Mouse (Mus musculus): ENCODE data around the gene Pds5b.
"Not testable (repeated sequence)": the region's sequence is repeated elsewhere in the genome, so short reads cannot be mapped to it uniquely, and the experiment has no call there.

Pds5b gene

DNA sequence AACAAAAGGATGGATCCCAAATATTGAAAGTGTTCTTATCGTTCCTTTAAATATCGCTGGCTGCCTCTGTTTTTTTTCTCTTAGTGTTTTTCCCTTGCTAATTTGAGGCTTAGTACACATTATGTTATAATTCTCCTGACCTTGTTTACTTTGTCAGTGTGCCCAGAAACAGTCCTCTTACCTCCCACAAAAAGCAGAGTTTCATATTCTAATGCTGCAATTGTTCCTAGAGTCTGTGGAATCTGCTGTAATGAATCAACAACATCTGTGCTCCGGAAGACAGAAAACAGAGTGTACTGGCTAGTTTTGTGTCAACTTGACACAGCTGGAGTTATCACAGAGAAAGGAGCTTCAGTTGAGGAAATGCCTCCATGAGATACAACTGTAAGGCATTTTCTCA lies 149.8 kb downstream of the Pds5b start:
- DNase-seq (ENCODE audit: low spot score): no peak

DNA sequence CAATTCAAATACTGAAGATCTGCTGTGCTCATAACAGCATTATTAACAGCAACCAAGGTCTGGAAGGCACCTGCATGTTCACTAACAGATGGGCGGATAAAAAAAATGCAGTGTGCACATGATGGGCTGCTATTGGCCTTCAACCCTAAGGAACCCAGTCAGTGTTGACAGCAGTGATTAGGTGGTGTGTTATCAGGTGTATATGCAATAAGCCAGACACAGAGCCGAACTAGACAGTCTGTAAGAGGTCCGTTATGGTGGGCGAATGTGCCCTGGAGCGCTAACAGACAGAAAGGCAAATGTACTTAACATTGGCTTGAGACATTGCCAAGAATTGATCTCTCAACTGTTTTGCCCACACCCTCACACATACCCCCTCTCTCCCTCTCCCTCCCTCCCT lies 156.0 kb downstream of the Pds5b start:
- DNase-seq (ENCODE audit: low spot score): no peak

DNA sequence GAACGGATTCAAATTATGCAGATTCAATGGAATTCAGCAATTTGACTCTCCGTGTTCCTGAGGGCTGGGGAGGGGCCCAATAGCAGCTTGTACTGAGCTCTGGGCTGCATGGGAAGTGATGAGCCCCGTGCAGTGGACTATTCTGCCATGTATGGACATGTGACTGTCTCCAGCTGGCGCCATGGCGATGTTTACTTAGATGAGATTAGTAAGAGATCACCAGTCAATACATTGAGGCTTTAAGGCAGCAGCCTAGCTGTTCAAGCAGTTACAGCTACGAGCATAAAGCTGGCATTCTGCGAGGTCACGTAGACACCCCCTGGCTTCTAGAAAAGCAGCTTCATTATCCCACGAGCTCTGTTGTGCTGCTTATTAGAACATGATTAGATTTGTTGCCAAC lies 157.2 kb downstream of the Pds5b start:
- DNase-seq (ENCODE audit: low spot score): no peak

DNA sequence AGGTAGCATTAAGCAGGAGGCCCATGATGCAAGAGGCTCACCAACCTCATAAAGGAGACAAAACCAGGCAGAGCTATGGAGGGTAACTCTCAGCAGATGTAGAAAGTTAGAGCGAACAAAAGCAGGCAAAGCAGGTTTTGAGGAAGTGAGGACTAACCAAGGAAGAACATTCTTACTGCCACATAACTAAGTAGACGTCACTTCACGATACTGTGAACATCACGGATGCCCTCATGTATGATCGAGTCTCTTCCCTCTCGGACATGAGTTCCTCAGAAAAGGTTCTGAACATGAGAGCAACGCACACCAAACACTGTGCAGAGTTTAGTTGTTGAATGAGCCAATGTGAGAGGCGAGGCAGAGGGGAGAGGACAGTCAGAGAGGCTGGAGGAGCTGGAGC lies 163.2 kb downstream of the Pds5b start:
- no peak for DNase-seq (ENCODE audit: low spot score)

DNA sequence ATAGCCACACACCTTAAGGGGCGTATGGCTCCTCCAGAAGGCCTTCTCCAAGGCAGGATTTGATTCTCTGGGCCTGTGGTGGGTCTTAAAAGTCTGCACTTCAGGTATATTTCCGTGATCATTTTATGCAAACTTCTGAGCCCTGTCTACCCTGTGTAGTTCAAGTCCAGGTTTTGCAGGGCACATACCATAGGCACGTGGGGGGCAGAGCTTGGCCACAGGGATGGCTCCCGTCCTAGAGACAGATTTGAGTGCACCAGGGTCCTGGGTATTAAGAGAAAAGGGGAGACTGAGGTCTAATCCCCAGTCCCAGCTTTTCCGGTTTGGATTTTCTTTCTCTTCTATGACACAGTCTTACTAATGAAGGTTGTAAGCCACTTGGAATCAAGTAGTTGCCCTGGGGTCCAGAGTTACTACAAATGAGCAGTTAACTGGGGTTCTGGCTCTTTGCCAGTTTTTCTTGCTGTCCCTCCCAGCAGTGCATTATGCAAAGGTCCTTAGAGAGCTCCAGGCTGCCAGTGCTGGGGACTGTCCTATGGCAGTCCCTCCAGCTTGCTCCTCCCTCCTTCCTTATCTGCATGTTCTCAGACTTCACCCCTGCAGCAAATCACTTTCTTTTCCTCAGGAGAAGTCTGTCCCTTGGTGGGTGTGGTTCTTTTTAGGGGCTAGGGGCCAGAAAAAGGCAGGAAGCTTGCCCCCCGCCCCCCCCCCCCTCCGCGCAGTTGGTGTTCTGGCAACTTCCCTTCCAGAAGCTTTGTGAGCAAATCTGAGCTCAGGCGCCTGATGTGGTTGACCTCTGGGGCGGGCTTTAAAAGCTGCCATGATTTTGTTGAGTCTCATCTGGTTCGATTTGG lies 166.4 kb downstream of the Pds5b start:
- no peak for DNase-seq (ENCODE audit: low spot score)

DNA sequence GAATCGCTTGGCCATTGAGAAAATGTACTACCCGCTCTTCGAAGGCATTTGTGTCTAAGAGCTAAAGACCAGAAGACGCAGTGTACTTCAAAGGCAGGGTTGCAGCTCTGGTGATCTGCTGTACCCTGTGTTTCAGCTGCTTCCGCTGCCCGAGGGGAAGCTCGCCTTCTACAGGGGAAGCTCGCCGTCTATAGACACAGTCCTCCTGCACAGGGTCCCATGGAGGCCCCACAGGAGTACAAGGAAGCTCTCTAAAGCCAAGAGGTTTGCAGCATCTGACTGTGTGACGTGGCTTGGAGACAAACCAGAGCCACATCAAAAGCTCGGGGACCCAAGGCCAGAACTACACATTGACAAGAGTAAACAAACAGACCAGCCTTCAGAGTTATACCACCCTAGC lies 167.1 kb downstream of the Pds5b start:
- DNase-seq (ENCODE audit: low spot score): no peak

DNA sequence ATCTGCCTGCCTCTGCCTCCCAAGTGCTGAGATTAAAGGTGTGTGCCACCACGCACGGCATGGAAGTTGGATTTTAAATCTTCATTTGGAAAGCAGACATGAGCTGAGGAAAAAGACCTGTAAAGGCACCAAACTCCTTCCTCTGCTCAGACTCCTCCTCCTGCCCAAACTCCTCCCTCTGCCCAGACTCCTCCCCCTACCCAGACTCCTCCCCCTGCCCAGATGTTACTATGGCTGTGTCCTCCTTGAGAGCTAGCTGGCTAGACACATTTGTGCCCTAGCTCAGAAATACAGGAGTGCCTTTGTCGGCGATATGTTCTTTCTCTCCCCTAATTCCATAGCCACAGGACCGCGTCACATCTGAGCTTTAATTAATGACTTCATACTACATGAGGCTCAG lies 172.4 kb downstream of the Pds5b start:
- DNase-seq (ENCODE audit: low spot score): no peak

DNA sequence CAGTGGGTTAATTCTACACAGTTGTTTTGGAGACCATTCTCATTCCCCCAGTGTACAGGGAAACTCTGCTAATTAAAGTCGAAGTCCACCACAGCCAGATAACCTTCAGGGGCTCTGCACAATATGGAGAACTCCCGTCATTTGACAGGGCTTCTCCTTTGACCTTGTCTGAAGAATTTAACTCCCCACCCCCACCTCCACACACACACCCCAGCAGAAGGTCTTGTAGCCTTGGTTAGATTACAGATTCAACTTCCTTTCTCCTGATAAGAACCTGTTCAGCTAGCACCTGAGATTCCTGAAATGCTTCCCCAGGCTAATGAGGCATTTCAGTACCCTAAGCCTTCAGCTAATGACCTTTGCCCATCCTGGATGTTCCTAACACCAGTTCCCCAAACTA lies 177.3 kb downstream of the Pds5b start:
- DNase-seq (ENCODE audit: low spot score): no peak

DNA sequence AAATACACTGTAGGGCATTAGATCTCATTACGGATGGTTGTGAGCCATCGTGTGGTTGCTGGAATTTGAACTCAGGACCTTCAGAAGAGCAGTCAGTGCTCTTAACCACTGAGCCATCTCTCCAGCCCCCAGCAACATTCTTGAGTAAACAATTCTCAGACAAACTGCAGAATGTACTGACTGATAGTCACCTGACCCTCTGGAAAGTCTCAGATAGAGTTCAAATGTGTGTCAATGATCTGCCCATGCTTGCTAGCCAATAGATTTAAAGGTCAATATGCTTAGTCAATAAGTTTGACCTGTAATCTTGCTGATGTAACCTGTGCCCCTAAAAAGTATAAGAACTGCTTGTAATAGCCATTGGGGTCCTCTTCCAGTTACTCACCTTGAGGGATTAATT lies 178.6 kb downstream of the Pds5b start:
- not testable (repeated sequence) for DNase-seq (ENCODE audit: low spot score)

DNA sequence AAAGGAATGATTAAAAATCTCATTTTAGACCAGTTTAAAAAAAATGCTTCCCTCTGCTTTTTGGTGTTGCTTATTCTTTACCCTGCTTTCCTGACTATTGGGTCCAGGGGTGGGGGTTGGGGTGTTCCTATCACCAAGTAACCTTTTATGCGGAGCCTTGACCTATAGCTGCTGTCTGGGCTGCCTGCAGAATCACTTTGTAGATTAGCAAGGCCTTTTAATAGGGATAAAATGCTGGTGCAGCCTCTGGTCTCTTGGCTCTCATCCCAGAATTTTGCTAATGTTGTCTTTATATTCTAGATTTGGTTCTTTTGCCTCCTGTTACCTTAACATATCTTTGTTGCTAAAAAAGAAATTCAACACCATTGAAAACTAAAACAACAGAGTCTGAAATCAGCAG lies 181.0 kb downstream of the Pds5b start:
- no peak for DNase-seq (ENCODE audit: low spot score)

DNA sequence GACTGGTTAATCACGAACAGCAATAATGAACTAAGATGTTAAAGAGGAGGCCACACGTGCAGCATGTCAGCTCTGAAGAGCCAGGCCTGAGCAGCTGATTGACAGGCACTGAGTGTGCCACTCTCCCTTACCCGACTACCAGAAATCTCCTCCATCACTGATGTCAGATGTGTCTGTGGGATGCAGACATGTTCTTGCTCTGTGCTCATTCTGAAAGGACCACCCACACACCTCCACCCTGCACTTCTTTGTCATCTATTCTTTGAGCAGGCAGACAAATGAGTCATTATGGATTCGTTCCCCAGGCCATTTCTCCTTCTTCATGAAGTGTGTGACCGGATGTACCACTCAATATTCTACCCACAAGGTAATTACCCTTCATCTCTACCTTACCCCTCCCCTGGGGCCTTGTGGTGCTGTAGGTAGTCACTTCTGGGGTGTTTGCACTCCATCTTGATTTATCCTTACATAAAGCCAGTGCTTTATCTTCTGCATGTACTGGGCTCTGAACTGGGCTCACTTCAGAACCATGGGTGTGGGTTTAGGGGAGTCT lies 186.2 kb downstream of the Pds5b start:
- DNase-seq (ENCODE audit: low spot score): no peak

Measured in ovary, postnatal 10 days (tissue).